Mouse (Mus musculus) liver, embryonic 14.5 days (tissue): ENCODE results near the gene Alox8. TPM values are rescaled to one million over a fixed set of nuclear protein-coding genes. Genes with fewer than 3 reads are reported as not detected.
A peak's percentile ranks its signal among the peaks of the same experiment; 100 is the strongest.

Source experiments
- ATAC-seq: fragments of 200-750 bp; cut with Nextera tagmentation; 2 replicates; pipeline ENCODE4 v1.8.0; 2017; ENCODE audit warnings: moderate number of reproducible peaks, mild to moderate bottlenecking, moderate library complexity; ENCODE audit not compliant: insufficient read depth
- DNase-seq, 3 experiments: peaks; one replicate each; pipeline ENCODE4 v3.0.0-alpha.2; 2012 to 2013; ENCODE audit warnings: low read depth in 3 of 3, low spot score in 3 of 3
- H3K27ac ChIP-seq: fragments of 300-500 bp; sonication (generic); 2 replicates; pipeline ENCODE4 v1.5.1; 2014; ENCODE audit warnings: moderate library complexity, mild to moderate bottlenecking, control low read depth, inconsistent platforms
- H3K27me3 ChIP-seq: fragments of 300-500 bp; sonication (generic); 2 replicates; pipeline ENCODE4 v1.6.1; 2014; ENCODE audit warnings: mild to moderate bottlenecking, low read length, moderate library complexity; ENCODE audit not compliant: control insufficient read depth, insufficient read depth
- H3K36me3 ChIP-seq: fragments of 300-500 bp; sonication (generic); replicated peaks from 2 replicates; pipeline ENCODE4 v1.6.1; 2014; ENCODE audit warnings: low read depth; ENCODE audit not compliant: control insufficient read depth, insufficient read depth
- H3K4me1 ChIP-seq, 2 experiments: fragments of 200-500 bp in 1 of 2; fragments of 300-500 bp in 1 of 2; sonication (generic) in 1 of 2; replicated peaks; 2 replicates each; pipeline ENCODE4 v1.6.1; 2012 to 2014; ENCODE audit warnings: antibody characterized with exemption in 1 of 2, inconsistent platforms in 1 of 2, low read length in 1 of 2; ENCODE audit not compliant: control insufficient read depth in 2 of 2, insufficient read depth in 2 of 2
- H3K4me2 ChIP-seq: fragments of 300-500 bp; sonication (generic); 2 replicates; pipeline ENCODE4 v1.6.1; 2014; ENCODE audit warnings: low read depth, mild to moderate bottlenecking, control low read depth, moderate library complexity
- H3K4me3 ChIP-seq, 2 experiments: fragments of 200-500 bp in 1 of 2; fragments of 300-500 bp in 1 of 2; sonication (generic) in 1 of 2; 2 replicates each; pipeline ENCODE4 v1.5.1; 2012 to 2014; ENCODE audit warnings: low read depth in 2 of 2, low read length in 2 of 2, mild to moderate bottlenecking in 2 of 2, control low read depth in 1 of 2, inconsistent platforms in 1 of 2, moderate library complexity in 1 of 2; ENCODE audit not compliant: insufficient read depth in 1 of 2
- H3K9ac ChIP-seq: fragments of 300-500 bp; sonication (generic); replicated peaks from 2 replicates; pipeline ENCODE4 v1.6.1; 2014; ENCODE audit warnings: mild to moderate bottlenecking, control low read depth, moderate library complexity
- H3K9me3 ChIP-seq: fragments of 300-500 bp; sonication (generic); 2 replicates; pipeline ENCODE4 v1.6.1; 2016; ENCODE audit warnings: low read length, mixed read lengths; ENCODE audit not compliant: control insufficient read depth
- CTCF ChIP-seq: IDR thresholded peaks from 2 replicates; pipeline ENCODE4 v1.5.1; 2016; ENCODE audit warnings: antibody characterized with exemption, low read depth, control low read depth
- EP300 ChIP-seq: IDR thresholded peaks from 2 replicates; pipeline ENCODE4 v1.6.1; 2016; ENCODE audit warnings: antibody characterized with exemption, low read depth
- WGBS: fragments of 180-500 bp; shearing (Covaris S2); extraction: QIAGEN DNeasy Blood & Tissue Kit; methylation state at CpG from one replicate; pipeline ENCODE4 v1.1.7; 2014; ENCODE audit not compliant: insufficient replicate concordance; 5-methylcytosine and 5-hydroxymethylcytosine counted together
- polyA plus RNA-seq, 2 experiments: library from polyadenylated mRNA; depleted of rRNA in 1 of 2; stranded (reverse) in 1 of 2; unstranded in 1 of 2; fragments of >200 nt; fragmentation: Nextera tagmentation in 1 of 2; extraction: Ambion mirVana in 1 of 2; gene quantifications; 2 replicates each; pipeline versions ENCODE4 v1.2.1 to v1.2.3; 2012 to 2014

Gene Alox8
- polyA plus RNA-seq, 2 experiments: 0.01 TPM; not detected in 1

GRCm38 (mm10) chr11:69148451-69148960 is 49.1 kb downstream of the Alox8 start:
- no peaks in the 10 kb centered on the region for H3K36me3 ChIP-seq
- no peak for DNase-seq
- no peak overlapping the region for H3K4me2 ChIP-seq
- WGBS: 77% methylated on average over 5 of the region's 5 CpGs
- H3K9me3 ChIP-seq: no peaks in the 10 kb centered on the region
- no peak overlapping the region for H3K9ac ChIP-seq
- no peak overlapping the region for H3K4me3 ChIP-seq
- H3K4me1 ChIP-seq: no peaks in the 10 kb centered on the region
- no peak overlapping the region for H3K27ac ChIP-seq
- ATAC-seq: no peak
- no peak for TF ChIP-seq EP300
- no peak for TF ChIP-seq CTCF
- H3K27me3 ChIP-seq: no peaks in the 10 kb centered on the region

DNA sequence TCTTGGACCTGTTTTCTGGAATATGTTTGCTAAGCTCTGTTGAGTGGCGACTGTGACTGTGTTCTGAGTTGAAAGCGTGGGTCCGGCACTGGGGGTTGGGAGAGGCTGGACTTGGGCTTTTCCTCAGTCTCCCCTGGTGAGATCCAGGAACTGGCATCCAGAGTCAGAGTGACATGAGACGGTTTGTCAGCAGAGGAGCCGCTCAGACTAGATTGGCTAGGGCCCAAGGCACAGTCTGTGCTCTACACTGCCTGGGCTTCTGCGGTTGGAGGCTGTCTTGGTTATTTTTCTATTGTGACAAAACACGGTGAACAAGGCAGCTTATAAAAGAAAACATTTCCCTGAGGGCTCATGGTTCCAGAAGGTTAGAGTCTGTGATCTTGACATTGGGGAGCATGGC is 50.1 kb downstream of the Alox8 start:
- Histone ChIP-seq H3K4me1 (no peaks in the 10 kb centered on the region), H3K9me3 (no peaks in the 10 kb centered on the region), H3K27ac (no peak overlapping the region), H3K4me3 (no peak overlapping the region), H3K36me3 (no peaks in the 10 kb centered on the region), H3K9ac (no peak overlapping the region), H3K27me3 (no peaks in the 10 kb centered on the region), H3K4me2 (no peak overlapping the region)
- ATAC-seq: no peak
- WGBS: 69% methylated on average over 7 of the region's 7 CpGs
- no peak for TF ChIP-seq CTCF
- TF ChIP-seq EP300: no peak
- no peak for DNase-seq

DNA sequence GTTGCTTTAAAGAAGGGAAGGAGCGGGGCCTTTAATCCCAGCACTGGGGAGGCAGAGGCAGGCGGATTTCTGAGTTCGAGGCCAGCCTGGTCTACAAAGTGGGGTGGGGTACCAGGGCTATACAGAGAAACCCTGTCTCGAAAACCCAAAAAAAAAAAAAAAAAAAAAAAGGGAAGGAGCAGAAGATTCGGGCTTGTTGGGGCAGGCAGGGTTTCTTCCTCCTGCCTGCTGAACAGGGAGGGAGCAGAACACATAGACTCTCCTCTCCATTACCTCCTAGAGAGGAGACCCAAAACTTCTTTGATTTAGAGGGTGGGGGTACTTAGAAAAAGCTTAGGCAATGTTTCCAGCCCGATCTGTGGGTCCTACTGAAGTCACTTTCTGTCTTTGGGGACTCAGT is 62.3 kb downstream of the Alox8 start:
- H3K9me3 ChIP-seq: no peaks in the 10 kb centered on the region
- H3K4me3 ChIP-seq: no peak overlapping the region
- no peaks in the 10 kb centered on the region for H3K36me3 ChIP-seq
- TF ChIP-seq CTCF (no peak), EP300 (no peak)
- H3K27ac ChIP-seq: no peak overlapping the region
- peaks cover 0 to 2% of the 10 kb centered on the region in 2 experiments; a peak in 2 of 4 replicates for H3K4me1 ChIP-seq
- WGBS: 50% methylated on average over 6 of the region's 6 CpGs
- H3K4me2 ChIP-seq: no peak overlapping the region
- no peak for DNase-seq
- ATAC-seq: no peak
- H3K27me3 ChIP-seq: no peaks in the 10 kb centered on the region
- H3K9ac ChIP-seq: no peak overlapping the region

GRCm38 (mm10) chr11:69134622-69134968 is 63.0 kb downstream of the Alox8 start:
- Histone ChIP-seq H3K9ac (no peak overlapping the region; the same call in 1 of the 2 replicates), H3K9me3 (no peaks in the 10 kb centered on the region), H3K36me3 (no peaks in the 10 kb centered on the region), H3K4me2 (peak overlapping the region; percentile 68), H3K4me3 (peak overlapping the region in 1 of 2 experiments; percentile 41; a peak in 1 of 4 replicates), H3K27ac (no peak overlapping the region), H3K4me1 (peaks cover 0 to 2% of the 10 kb centered on the region in 2 experiments; a peak in 2 of 4 replicates), H3K27me3 (no peaks in the 10 kb centered on the region)
- DNase-seq (no peak), ATAC-seq (no peak)
- WGBS: 49% methylated on average over 8 of the region's 8 CpGs
- TF ChIP-seq EP300 (no peak), CTCF (no peak)

Other genes with a start within 250 kb of the Alox8 start
- 1.4 and 3.5 TPM in 2 replicates for gene Arhgef15, start 240.4 kb downstream of the Alox8 start, polyA plus RNA-seq (2012; rRNA removed)
- gene Arhgef15, start 240.4 kb downstream of the Alox8 start, polyA plus RNA-seq (2014; fragmentation: Nextera tagmentation; extraction: Ambion mirVana): 0.89 and 1.2 TPM in 2 replicates
- 0.58 and 0.59 TPM in 2 replicates for gene Slc25a35, start 229.7 kb downstream of the Alox8 start, polyA plus RNA-seq (2012; rRNA removed)
- 0.13 and 0.51 TPM in 2 replicates for gene Slc25a35, start 229.7 kb downstream of the Alox8 start, polyA plus RNA-seq (2014; fragmentation: Nextera tagmentation; extraction: Ambion mirVana)
- 20.5 and 23.0 TPM in 2 replicates for gene Rangrf, start 222.7 kb downstream of the Alox8 start, polyA plus RNA-seq (2012; rRNA removed)
- 29.2 and 31.2 TPM in 2 replicates for gene Rangrf, start 222.7 kb downstream of the Alox8 start, polyA plus RNA-seq (2014; fragmentation: Nextera tagmentation; extraction: Ambion mirVana)
- gene Pfas, start 189.4 kb downstream of the Alox8 start, polyA plus RNA-seq (2012; rRNA removed): 11.0 and 11.4 TPM in 2 replicates
- 15.1 and 17.2 TPM in 2 replicates for gene Pfas, start 189.4 kb downstream of the Alox8 start, polyA plus RNA-seq (2014; fragmentation: Nextera tagmentation; extraction: Ambion mirVana)
- gene Ctc1, start 181.9 kb downstream of the Alox8 start, polyA plus RNA-seq (2012; rRNA removed): 21.9 and 23.9 TPM in 2 replicates
- 15.2 and 17.5 TPM in 2 replicates for gene Ctc1, start 181.9 kb downstream of the Alox8 start, polyA plus RNA-seq (2014; fragmentation: Nextera tagmentation; extraction: Ambion mirVana)
- 65.6 and 78.6 TPM in 2 replicates for gene Aurkb, start 152.2 kb downstream of the Alox8 start, polyA plus RNA-seq (2012; rRNA removed)
- gene Aurkb, start 152.2 kb downstream of the Alox8 start, polyA plus RNA-seq (2014; fragmentation: Nextera tagmentation; extraction: Ambion mirVana): 90.8 and 94.3 TPM in 2 replicates
- 3.0 and 3.4 TPM in 2 replicates for gene Borcs6, start 138.1 kb downstream of the Alox8 start, polyA plus RNA-seq (2012; rRNA removed)
- 2.2 and 3.0 TPM in 2 replicates for gene Borcs6, start 138.1 kb downstream of the Alox8 start, polyA plus RNA-seq (2014; fragmentation: Nextera tagmentation; extraction: Ambion mirVana)
- 12.0 and 18.0 TPM in 2 replicates for gene Tmem107, start 127.0 kb downstream of the Alox8 start, polyA plus RNA-seq (2012; rRNA removed)
- 21.9 and 29.3 TPM in 2 replicates for gene Tmem107, start 127.0 kb downstream of the Alox8 start, polyA plus RNA-seq (2014; fragmentation: Nextera tagmentation; extraction: Ambion mirVana)
- gene Vamp2, start 109.4 kb downstream of the Alox8 start, polyA plus RNA-seq (2012; rRNA removed): 23.0 and 23.1 TPM in 2 replicates
- gene Vamp2, start 109.4 kb downstream of the Alox8 start, polyA plus RNA-seq (2014; fragmentation: Nextera tagmentation; extraction: Ambion mirVana): 11.4 and 12.6 TPM in 2 replicates
- 1.8 and 1.9 TPM in 2 replicates for gene Per1, start 102.6 kb downstream of the Alox8 start, polyA plus RNA-seq (2012; rRNA removed)
- gene Per1, start 102.6 kb downstream of the Alox8 start, polyA plus RNA-seq (2014; fragmentation: Nextera tagmentation; extraction: Ambion mirVana): 3.0 and 4.2 TPM in 2 replicates
- gene Hes7, start 77.4 kb downstream of the Alox8 start, polyA plus RNA-seq (2012; rRNA removed): 0.08 and 0.12 TPM in 2 replicates
- 0.05 TPM in 1 of 2 replicates, not detected in the other for gene Hes7, start 77.4 kb downstream of the Alox8 start, polyA plus RNA-seq (2014; fragmentation: Nextera tagmentation; extraction: Ambion mirVana)
- gene 9130213A22Rik, start 75.3 kb downstream of the Alox8 start, polyA plus RNA-seq (2012; rRNA removed): 0.05 and 0.08 TPM in 2 replicates
- not detected in 2 replicates for gene 9130213A22Rik, start 75.3 kb downstream of the Alox8 start, polyA plus RNA-seq (2014; fragmentation: Nextera tagmentation; extraction: Ambion mirVana)
- 0.05 and 0.38 TPM in 2 replicates for gene Aloxe3, start 71.9 kb downstream of the Alox8 start, polyA plus RNA-seq (2012; rRNA removed)
- 0.15 TPM in 1 of 2 replicates, not detected in the other for gene Aloxe3, start 71.9 kb downstream of the Alox8 start, polyA plus RNA-seq (2014; fragmentation: Nextera tagmentation; extraction: Ambion mirVana)
- gene Alox12b, start 40.9 kb downstream of the Alox8 start, polyA plus RNA-seq (2012; rRNA removed): not detected in 2 replicates
- gene Alox12b, start 40.9 kb downstream of the Alox8 start, polyA plus RNA-seq (2014; fragmentation: Nextera tagmentation; extraction: Ambion mirVana): not detected in 2 replicates
- gene Gucy2e, start 39.2 kb upstream of the Alox8 start, polyA plus RNA-seq (2012; rRNA removed): not detected in 2 replicates
- gene Gucy2e, start 39.2 kb upstream of the Alox8 start, polyA plus RNA-seq (2014; fragmentation: Nextera tagmentation; extraction: Ambion mirVana): not detected in 2 replicates
- 7.8 and 9.8 TPM in 2 replicates for gene Cntrob, start 125.9 kb upstream of the Alox8 start, polyA plus RNA-seq (2012; rRNA removed)
- 5.0 and 6.5 TPM in 2 replicates for gene Cntrob, start 125.9 kb upstream of the Alox8 start, polyA plus RNA-seq (2014; fragmentation: Nextera tagmentation; extraction: Ambion mirVana)
- 49.6 and 62.9 TPM in 2 replicates for gene Trappc1, start 126.1 kb upstream of the Alox8 start, polyA plus RNA-seq (2012; rRNA removed)
- 101 and 106 TPM in 2 replicates for gene Trappc1, start 126.1 kb upstream of the Alox8 start, polyA plus RNA-seq (2014; fragmentation: Nextera tagmentation; extraction: Ambion mirVana)
- gene Kcnab3, start 128.4 kb upstream of the Alox8 start, polyA plus RNA-seq (2012; rRNA removed): 0.09 and 0.20 TPM in 2 replicates
- gene Kcnab3, start 128.4 kb upstream of the Alox8 start, polyA plus RNA-seq (2014; fragmentation: Nextera tagmentation; extraction: Ambion mirVana): 0.06 and 0.10 TPM in 2 replicates
- gene Rnf227, start 142.6 kb upstream of the Alox8 start, polyA plus RNA-seq (2012; rRNA removed): 0.30 and 0.74 TPM in 2 replicates
- gene Rnf227, start 142.6 kb upstream of the Alox8 start, polyA plus RNA-seq (2014; fragmentation: Nextera tagmentation; extraction: Ambion mirVana): 0.59 and 0.66 TPM in 2 replicates
- gene Chd3, start 171.6 kb upstream of the Alox8 start, polyA plus RNA-seq (2012; rRNA removed): 13.7 and 14.3 TPM in 2 replicates
- gene Chd3, start 171.6 kb upstream of the Alox8 start, polyA plus RNA-seq (2014; fragmentation: Nextera tagmentation; extraction: Ambion mirVana): 1.9 and 2.4 TPM in 2 replicates
- 70.9 and 76.9 TPM in 2 replicates for gene Naa38, start 197.6 kb upstream of the Alox8 start, polyA plus RNA-seq (2012; rRNA removed)
- gene Naa38, start 197.6 kb upstream of the Alox8 start, polyA plus RNA-seq (2014; fragmentation: Nextera tagmentation; extraction: Ambion mirVana): 120 and 127 TPM in 2 replicates
- 4.8 and 8.3 TPM in 2 replicates for gene Cyb5d1, start 197.8 kb upstream of the Alox8 start, polyA plus RNA-seq (2012; rRNA removed)
- 6.2 and 7.3 TPM in 2 replicates for gene Cyb5d1, start 197.8 kb upstream of the Alox8 start, polyA plus RNA-seq (2014; fragmentation: Nextera tagmentation; extraction: Ambion mirVana)
- gene Tmem88, start 200.4 kb upstream of the Alox8 start, polyA plus RNA-seq (2012; rRNA removed): 3.7 and 5.3 TPM in 2 replicates
- gene Tmem88, start 200.4 kb upstream of the Alox8 start, polyA plus RNA-seq (2014; fragmentation: Nextera tagmentation; extraction: Ambion mirVana): 4.6 TPM in 2 replicates
- 1.1 and 1.4 TPM in 2 replicates for gene Kdm6b, start 215.8 kb upstream of the Alox8 start, polyA plus RNA-seq (2012; rRNA removed)
- 2.9 TPM in 2 replicates for gene Kdm6b, start 215.8 kb upstream of the Alox8 start, polyA plus RNA-seq (2014; fragmentation: Nextera tagmentation; extraction: Ambion mirVana)